ENCODE assay signal across 11 mouse cellular contexts in the genomic region with DNA sequence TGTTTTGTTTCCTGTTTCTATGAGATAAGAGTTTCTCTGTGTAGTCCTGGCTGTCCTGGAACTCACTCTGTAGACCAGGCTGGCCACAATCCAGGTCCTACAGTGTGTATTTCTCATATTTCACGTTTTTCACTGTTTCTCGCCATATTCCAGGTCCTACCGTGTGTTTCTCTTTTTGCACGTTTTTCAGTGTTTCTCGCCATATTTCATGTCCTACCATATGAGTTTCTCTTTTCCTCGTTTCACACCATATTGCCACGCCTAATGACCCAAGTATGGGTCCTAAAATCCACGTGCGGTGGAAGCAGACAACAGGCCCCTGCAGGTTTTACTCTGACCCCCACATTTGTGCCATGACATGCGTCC. TPM values are rescaled to one million over a fixed set of nuclear protein-coding genes. Genes with fewer than 3 reads are reported as not detected.
DNase-seq lines count a peak whose midpoint lies in the region; ATAC-seq and TF ChIP-seq lines count a peak whose summit lies in the region.
"Had no signal": no experiment of that assay in that cellular context is flagged by ENCODE, and none has a peak within 500 bp of the region (broad histone marks: within the 10 kb centered on the region; RNA-seq: fewer than 3 reads in every experiment).

No protein-coding gene starts in this region.

- H3K79me2 ChIP-seq in myocyte (ENCODE audit: control insufficient read depth, insufficient read depth), result no peaks in the 10 kb centered on the region

- H3ac ChIP-seq in myocyte (ENCODE audit: control insufficient read depth, insufficient read length), result no peak overlapping the region

- H3K9ac ChIP-seq in kidney, embryonic 14.5 days (ENCODE audit: low read depth, low read length), result no peak overlapping the region

- peak; percentile 30 for DNase-seq in kidney, postnatal 14 days
- DNase-seq in left cerebral cortex, adult 18-20 months (ENCODE audit: low spot score in 2 of 2), result no peak
- DNase-seq: cerebellum, adult 11-12 months had no signal

- H3K36me3 ChIP-seq in kidney, embryonic 14.5 days (ENCODE audit: control insufficient read depth, insufficient read depth, low read length), result no peaks in the 10 kb centered on the region
- H3K36me3 ChIP-seq in myocyte (ENCODE audit: control insufficient read depth, insufficient read depth), result no peaks in the 10 kb centered on the region

- H3K4me2 ChIP-seq in kidney, embryonic 14.5 days (replicated peaks; ENCODE audit: low read depth, low read length), result no peak overlapping the region; the same call in 1 of the 2 replicates
- no peak overlapping the region for H3K4me2 ChIP-seq in myocyte (ENCODE audit: low read depth)

- ATAC-seq in kidney, embryonic 14.5 days (ENCODE audit: low FRiP score, low TSS enrichment), result no peak
- ATAC-seq in granulocyte monocyte progenitor cell, adult 5-6 weeks (replicated peaks; ENCODE audit: poor library complexity, severe bottlenecking), result peak; percentile 25
- no peak for ATAC-seq in frontal cortex, adult (ENCODE audit: low TSS enrichment)

- H3K27ac ChIP-seq in kidney, embryonic 14.5 days (ENCODE audit: low read depth, low read length), result no peak overlapping the region
- peak overlapping the region; percentile 74; the same call in 1 of the 2 replicates for H3K27ac ChIP-seq in bone marrow, adult 2 months (ENCODE audit: control insufficient read depth, insufficient read depth, low read depth, low read length, poor library complexity)
- H3K27ac ChIP-seq: layer of hippocampus, adult 2 months had no signal

- TF ChIP-seq POLR2A in bone marrow, adult 2 months (IDR thresholded peaks at IDR 0.05; ENCODE audit: borderline replicate concordance, control insufficient read depth, low read depth, low read length), result no peak
- no peak for TF ChIP-seq POLR2A in myocyte (IDR thresholded peaks at IDR 0.05; ENCODE audit: insufficient read length, low read depth)

- WGBS in kidney, embryonic 14.5 days, result 59% methylated on average over 10 of the region's 10 CpGs
- WGBS in bone marrow, adult 2 months, result 20% methylated on average over 10 of the region's 10 CpGs

- H3K27me3 ChIP-seq in kidney, embryonic 14.5 days (ENCODE audit: control insufficient read depth, insufficient read depth, low read length), result no peaks in the 10 kb centered on the region
- H3K27me3 ChIP-seq in myocyte (ENCODE audit: control insufficient read depth, insufficient read depth, insufficient read length), result no peaks in the 10 kb centered on the region

- no peak overlapping the region for H3K4me3 ChIP-seq in kidney, embryonic 14.5 days (ENCODE audit: low read length)
- peak overlapping the region; percentile 43 for H3K4me3 ChIP-seq in bone marrow, adult 2 months (replicated peaks; ENCODE audit: control insufficient read depth, low read depth, low read length)
- peak overlapping the region; percentile 8 for H3K4me3 ChIP-seq in myocyte

- peaks cover 12% of the 10 kb centered on the region for H3K4me1 ChIP-seq in kidney, embryonic 14.5 days (ENCODE audit: control insufficient read depth, insufficient read depth, low read length)
- H3K4me1 ChIP-seq in bone marrow, adult 2 months (ENCODE audit: control insufficient read depth, insufficient read depth, low read length), result peaks cover 1% of the 10 kb centered on the region; the same call in 1 of the 2 replicates

- H3K9me3 ChIP-seq in kidney, embryonic 14.5 days (ENCODE audit: control insufficient read depth, low read length), result peaks cover 4% of the 10 kb centered on the region; the same call in 1 of the 2 replicates

- no peak for TF ChIP-seq CTCF in bone marrow, adult 2 months (IDR thresholded peaks at IDR 0.05; ENCODE audit: control insufficient read depth, insufficient read depth, low read length)

TF ChIP-seq in myocyte, 11 proteins besides CTCF, POLR2A, EP300 and RAD21:
- TF ChIP-seq TCF3 (IDR thresholded peaks at IDR 0.05; ENCODE audit: insufficient read length, low read depth) (no peak), SRF (IDR thresholded peaks at IDR 0.05; ENCODE audit: control insufficient read depth, insufficient read length, low read depth) (no peak), E2F4 (IDR thresholded peaks at IDR 0.05; ENCODE audit: insufficient read depth) (no peak), TCF12 (IDR thresholded peaks at IDR 0.05; ENCODE audit: insufficient read depth, poor library complexity, severe bottlenecking) (no peak), MYOD1 (IDR thresholded peaks at IDR 0.05; ENCODE audit: control insufficient read depth in 1 of 3, insufficient read length in 2 of 3, low read depth in 2 of 3) (no peak), POLR2AphosphoS2 (IDR thresholded peaks at IDR 0.05; ENCODE audit: insufficient read length, low read depth) (no peak), REST (IDR thresholded peaks at IDR 0.05; ENCODE audit: insufficient read depth, insufficient read length) (no peak), USF1 (IDR thresholded peaks at IDR 0.05; ENCODE audit: low read depth) (no peak), MYOG (IDR thresholded peaks at IDR 0.05; ENCODE audit: control insufficient read depth in 1 of 3, insufficient read depth in 1 of 3, insufficient read length in 2 of 3, low read depth in 2 of 3) (no peak), CEBPB (IDR thresholded peaks at IDR 0.05; ENCODE audit: insufficient read depth, poor library complexity, severe bottlenecking) (no peak), MAX (IDR thresholded peaks at IDR 0.05; ENCODE audit: low read depth) (no peak)

RNA-seq across cellular contexts. Expression of a gene that starts 0.7 kb away (rescaled TPM):
- 1.2 and 2.5 TPM in 2 replicates for polyA plus RNA-seq in kidney, embryonic 14.5 days (2014; fragmentation: Nextera tagmentation; extraction: Ambion mirVana)
- 8.7 and 13.5 TPM in 2 replicates for polyA plus RNA-seq in bone marrow, adult 2 months (2011; ENCODE audit: insufficient read depth, insufficient read length, low replicate concordance, missing spikeins)
- 5.2 and 5.4 TPM in 2 replicates for total RNA-seq in granulocyte monocyte progenitor cell, adult 5-6 weeks (2014; fragmentation: Nextera tagmentation)
- total RNA-seq in granulocyte monocyte progenitor cell, adult 5-6 weeks (2017), result 0.73 and 1.8 TPM in 2 replicates
- 0.56 TPM for polyA plus RNA-seq in myocyte (2012; fragmentation: generic; extraction: Trizol)
- total RNA-seq in left cerebral cortex, adult 18-20 months (2021), result under 1 TPM; 0.21 to 0.35 TPM
- total RNA-seq: layer of hippocampus, adult 2 months had no signal

RNA-seq across cellular contexts. Expression of a gene that starts 19.6 kb away (rescaled TPM):
- polyA plus RNA-seq in kidney, embryonic 14.5 days (2014; fragmentation: Nextera tagmentation; extraction: Ambion mirVana), result 51.1 and 58.9 TPM in 2 replicates
- 9.7 and 15.9 TPM in 2 replicates for polyA plus RNA-seq in bone marrow, adult 2 months (2011; ENCODE audit: insufficient read depth, insufficient read length, low replicate concordance, missing spikeins)
- 9.0 and 12.3 TPM in 2 replicates for total RNA-seq in granulocyte monocyte progenitor cell, adult 5-6 weeks (2014; fragmentation: Nextera tagmentation)
- total RNA-seq in granulocyte monocyte progenitor cell, adult 5-6 weeks (2017), result 10.7 and 14.2 TPM in 2 replicates
- 19.6 TPM for polyA plus RNA-seq in myocyte (2012; fragmentation: generic; extraction: Trizol)
- total RNA-seq in left cerebral cortex, adult 18-20 months (2021), result 100 to 1,000 TPM; 207 to 236 TPM

RNA-seq across cellular contexts. Expression of a gene that starts 25.6 kb away (rescaled TPM):
- polyA plus RNA-seq in kidney, embryonic 14.5 days (2014; fragmentation: Nextera tagmentation; extraction: Ambion mirVana), result 2.2 and 4.0 TPM in 2 replicates
- polyA plus RNA-seq in bone marrow, adult 2 months (2011; ENCODE audit: insufficient read depth, insufficient read length, low replicate concordance, missing spikeins), result 37.0 and 44.3 TPM in 2 replicates
- 6.7 and 10.4 TPM in 2 replicates for total RNA-seq in granulocyte monocyte progenitor cell, adult 5-6 weeks (2014; fragmentation: Nextera tagmentation)
- total RNA-seq in granulocyte monocyte progenitor cell, adult 5-6 weeks (2017), result 4.7 and 7.6 TPM in 2 replicates
- polyA plus RNA-seq in myocyte (2012; fragmentation: generic; extraction: Trizol), result 2.1 TPM
- total RNA-seq in left cerebral cortex, adult 18-20 months (2021), result 1 to 10 TPM; 1.8 to 2.3 TPM

RNA-seq across cellular contexts. Expression of a gene that starts 48.5 kb away (rescaled TPM):
- polyA plus RNA-seq in kidney, embryonic 14.5 days (2014; fragmentation: Nextera tagmentation; extraction: Ambion mirVana), result 5.4 and 6.8 TPM in 2 replicates
- not detected in 2 replicates for polyA plus RNA-seq in bone marrow, adult 2 months (2011; ENCODE audit: insufficient read depth, insufficient read length, low replicate concordance, missing spikeins)
- not detected in 2 replicates for total RNA-seq in granulocyte monocyte progenitor cell, adult 5-6 weeks (2014; fragmentation: Nextera tagmentation)
- total RNA-seq in granulocyte monocyte progenitor cell, adult 5-6 weeks (2017), result not detected in 2 replicates
- polyA plus RNA-seq in myocyte (2012; fragmentation: generic; extraction: Trizol), result not detected
- not detected for total RNA-seq in left cerebral cortex, adult 18-20 months (2021)
- total RNA-seq: layer of hippocampus, adult 2 months had no signal
- polyA plus RNA-seq: heart, embryonic 14.5 days; neural tube, embryonic 11.5 days had no signal
